Mouse (Mus musculus): ENCODE measurements around the gene Fbln7. TPM values are rescaled to one million over a fixed set of nuclear protein-coding genes. Genes with fewer than 3 reads are reported as not detected.

Fbln7 gene
- 5.1 and 6.2 TPM in 2 replicates for polyA plus RNA-seq (2015; fragmentation: Nextera tagmentation; extraction: Ambion mirVana)

DNA sequence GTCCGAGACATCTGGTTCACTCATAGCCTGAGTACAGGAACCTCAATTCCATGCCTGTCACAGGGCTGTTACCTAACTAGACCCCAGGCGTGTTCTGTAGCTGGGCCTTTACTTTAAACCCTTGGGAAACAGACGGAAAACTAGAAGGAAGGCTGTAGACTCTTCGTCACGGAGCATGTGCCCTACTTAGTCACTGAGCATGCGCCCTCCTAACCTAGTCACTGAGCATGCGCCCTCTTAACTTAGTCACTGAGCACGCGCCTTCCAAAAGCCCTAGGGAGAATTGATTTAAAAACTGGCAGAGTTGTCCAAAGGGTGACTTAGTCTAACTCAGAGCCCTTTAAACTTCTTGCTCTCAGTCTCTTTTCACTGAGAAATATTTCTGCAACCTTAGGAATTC lies at the start of gene Fbln7:
Gene Fbln7, plus strand, starts transcription at position 346 of the 400 bp plus-strand sequence.
- H3K4me1 ChIP-seq: peaks cover 17% of the 10 kb centered on the region
- no peak for ATAC-seq (replicated peaks; ENCODE audit: low FRiP score)
- peak within 1 kb of the TSS; percentile 50; the same call in 1 of the 2 replicates for H3K9ac ChIP-seq
- no peaks in the 10 kb centered on the region for H3K36me3 ChIP-seq
- H3K4me3 ChIP-seq (replicated peaks): peak within 1 kb of the TSS; percentile 60
- no peak within 1 kb of the TSS for H3K27ac ChIP-seq
- WGBS: 91% methylated on average over 9 of the region's 9 CpGs
- H3K4me2 ChIP-seq: peak within 1 kb of the TSS; percentile 97
- no peaks in the 10 kb centered on the region for H3K9me3 ChIP-seq (replicated peaks)
- peaks cover 27% of the 10 kb centered on the region for H3K27me3 ChIP-seq

DNA sequence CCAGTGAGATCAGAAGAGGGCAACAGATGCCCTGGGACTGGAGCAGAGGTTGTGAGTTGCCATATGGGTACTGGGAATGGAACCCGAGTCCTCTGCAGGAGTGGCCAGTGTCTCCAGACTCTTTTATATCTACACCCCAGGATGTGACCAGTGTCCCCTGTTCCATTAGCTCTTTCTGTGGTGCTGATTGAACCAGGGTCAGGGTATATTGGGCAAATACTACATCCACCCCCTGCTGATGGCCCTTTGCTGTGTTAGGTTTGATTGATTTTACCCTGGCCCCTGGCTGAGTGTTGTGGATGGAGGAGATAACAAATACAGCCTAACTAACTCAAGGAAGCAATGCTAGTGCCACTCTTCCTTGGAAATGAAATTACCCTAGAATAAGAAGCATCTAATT lies 46.5 kb upstream of the Fbln7 start:
- H3K4me3 ChIP-seq (replicated peaks): no peak overlapping the region
- H3K9me3 ChIP-seq (replicated peaks): no peaks in the 10 kb centered on the region
- H3K36me3 ChIP-seq: no peaks in the 10 kb centered on the region
- no peak overlapping the region for H3K9ac ChIP-seq
- no peak for ATAC-seq (replicated peaks; ENCODE audit: low FRiP score)
- H3K27ac ChIP-seq: no peak overlapping the region
- WGBS: 72% methylated on average over 1 of the region's 1 CpGs
- H3K4me2 ChIP-seq: no peak overlapping the region
- H3K27me3 ChIP-seq: no peaks in the 10 kb centered on the region
- peaks cover 18% of the 10 kb centered on the region for H3K4me1 ChIP-seq

GRCm38 (mm10) chr2:128816916-128817315 lies 45.9 kb upstream of the Fbln7 start:
- Histone ChIP-seq H3K36me3 (no peaks in the 10 kb centered on the region), H3K9me3 (replicated peaks) (no peaks in the 10 kb centered on the region), H3K4me2 (peak overlapping the region; percentile 77), H3K4me1 (peaks cover 23% of the 10 kb centered on the region), H3K9ac (no peak overlapping the region), H3K4me3 (replicated peaks) (peak overlapping the region; percentile 88), H3K27me3 (no peaks in the 10 kb centered on the region), H3K27ac (peak overlapping the region; percentile 97)
- ATAC-seq (replicated peaks; ENCODE audit: low FRiP score): no peak
- 35% methylated on average over 6 of the region's 6 CpGs for WGBS

GRCm38 (mm10) chr2:128817387-128817785 lies 45.4 kb upstream of the Fbln7 start:
- H3K4me3 ChIP-seq (replicated peaks): peak overlapping the region; percentile 88
- H3K4me2 ChIP-seq: peak overlapping the region; percentile 77
- peak overlapping the region; percentile 97 for H3K27ac ChIP-seq
- H3K27me3 ChIP-seq: no peaks in the 10 kb centered on the region
- no peaks in the 10 kb centered on the region for H3K9me3 ChIP-seq (replicated peaks)
- peaks cover 23% of the 10 kb centered on the region for H3K4me1 ChIP-seq
- ATAC-seq (replicated peaks; ENCODE audit: low FRiP score): peak; percentile 63
- no peaks in the 10 kb centered on the region for H3K36me3 ChIP-seq
- WGBS: 0% methylated on average over 7 of the region's 7 CpGs
- H3K9ac ChIP-seq: peak overlapping the region; percentile 48

DNA sequence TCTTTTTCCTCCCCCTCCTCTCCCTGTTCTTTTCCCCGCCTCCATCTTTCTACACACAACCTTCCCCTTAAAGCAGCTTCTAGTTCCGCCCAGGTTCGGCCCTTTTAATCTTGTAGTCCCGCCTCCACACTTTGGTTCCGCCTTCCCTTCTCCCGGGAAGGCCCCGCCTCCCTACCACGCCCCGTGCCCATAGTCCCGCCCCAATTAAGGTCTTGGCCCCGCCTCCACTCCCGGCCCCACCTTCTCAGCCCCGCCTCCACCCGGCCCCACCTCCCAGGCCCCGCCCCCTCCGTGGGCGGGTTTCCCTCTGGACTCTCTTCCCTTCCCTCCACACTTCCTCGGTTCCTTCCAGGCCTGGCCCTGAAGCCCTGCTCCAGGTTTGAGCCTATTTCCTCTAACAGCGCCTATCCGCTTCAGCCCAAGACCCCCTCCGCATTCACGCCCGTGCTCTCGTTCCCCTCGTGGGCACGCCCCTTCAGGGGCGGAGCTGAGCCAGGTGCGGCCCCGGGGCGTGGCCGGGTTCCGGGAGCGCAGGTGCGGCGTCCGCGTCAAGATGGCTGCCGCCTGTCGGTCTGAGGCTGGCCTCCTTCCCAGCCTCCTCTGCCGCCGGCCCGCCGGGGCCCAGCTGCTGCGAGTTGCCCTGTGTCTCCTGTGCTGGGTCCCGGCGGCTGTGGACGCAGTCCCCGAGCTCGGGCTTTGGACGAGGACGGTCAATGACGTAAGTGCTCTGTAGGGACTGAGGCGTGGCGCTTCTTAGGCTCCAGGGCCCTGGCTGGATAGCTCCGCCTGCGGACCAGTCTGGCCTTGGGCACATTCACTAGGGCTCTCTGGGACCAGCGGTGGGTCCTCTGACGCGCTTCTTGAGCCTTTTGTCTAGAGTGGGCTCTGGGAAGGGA lies 44.7 kb upstream of the Fbln7 start, which contains the start of gene Tmem87b:
Gene Tmem87b, plus strand, starts transcription at position 333 of the 896 bp plus-strand sequence.
- H3K9ac ChIP-seq: peak within 1 kb of the TSS; percentile 71
- no peaks in the 10 kb centered on the region for H3K36me3 ChIP-seq
- peak within 1 kb of the TSS; percentile 77 for H3K4me2 ChIP-seq
- no peaks in the 10 kb centered on the region for H3K9me3 ChIP-seq (replicated peaks)
- under 1% methylated on average over 59 of the region's 59 CpGs for WGBS
- peak; percentile 92 for ATAC-seq (replicated peaks; ENCODE audit: low FRiP score)
- H3K4me1 ChIP-seq: peaks cover 23% of the 10 kb centered on the region
- peak within 1 kb of the TSS; percentile 97 for H3K27ac ChIP-seq
- no peaks in the 10 kb centered on the region for H3K27me3 ChIP-seq
- H3K4me3 ChIP-seq (replicated peaks): peak within 1 kb of the TSS; percentile 88

- Histone ChIP-seq H3K4me2 (peak overlapping the region; percentile 77), H3K9me3 (replicated peaks) (no peaks in the 10 kb centered on the region), H3K36me3 (no peaks in the 10 kb centered on the region), H3K27ac (peak overlapping the region; percentile 97), H3K27me3 (no peaks in the 10 kb centered on the region), H3K4me3 (replicated peaks) (peak overlapping the region; percentile 88), H3K9ac (peak overlapping the region; percentile 71), H3K4me1 (peaks cover 23% of the 10 kb centered on the region)
- ATAC-seq (replicated peaks; ENCODE audit: low FRiP score): no peak
- WGBS: 12% methylated on average over 14 of the region's 14 CpGs
Observed at GRCm38 (mm10) chr2:128818956-128819643, 43.7 kb upstream of the Fbln7 start.

DNA sequence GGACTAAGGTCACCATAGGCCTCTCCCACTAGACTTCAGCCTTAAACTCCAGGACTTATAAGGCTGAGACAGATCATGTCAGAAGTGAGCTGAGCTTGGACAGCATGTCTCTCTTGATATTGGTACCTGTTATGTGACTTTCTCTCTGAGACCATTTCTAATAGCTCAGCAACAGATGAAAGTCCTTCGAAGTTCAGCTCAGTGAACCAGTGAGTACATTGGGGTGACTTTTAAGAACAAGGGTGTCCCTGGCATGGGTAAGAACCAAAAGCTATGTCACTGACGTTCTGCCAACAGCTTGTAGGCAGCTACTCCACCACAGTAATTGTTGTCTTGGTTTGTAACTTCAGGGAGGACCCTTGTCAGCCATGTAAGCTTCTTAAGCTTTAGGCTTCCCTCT lies 42.1 kb upstream of the Fbln7 start:
- no peak for ATAC-seq (replicated peaks; ENCODE audit: low FRiP score)
- peaks cover 4% of the 10 kb centered on the region; the same call in 1 of the 2 replicates for H3K36me3 ChIP-seq
- H3K9ac ChIP-seq: no peak overlapping the region
- H3K9me3 ChIP-seq (replicated peaks): no peaks in the 10 kb centered on the region
- H3K27ac ChIP-seq: no peak overlapping the region
- 57% methylated on average over 2 of the region's 2 CpGs for WGBS
- H3K4me1 ChIP-seq: peaks cover 23% of the 10 kb centered on the region
- H3K27me3 ChIP-seq: no peaks in the 10 kb centered on the region
- H3K4me3 ChIP-seq (replicated peaks): no peak overlapping the region
- H3K4me2 ChIP-seq: no peak overlapping the region

DNA sequence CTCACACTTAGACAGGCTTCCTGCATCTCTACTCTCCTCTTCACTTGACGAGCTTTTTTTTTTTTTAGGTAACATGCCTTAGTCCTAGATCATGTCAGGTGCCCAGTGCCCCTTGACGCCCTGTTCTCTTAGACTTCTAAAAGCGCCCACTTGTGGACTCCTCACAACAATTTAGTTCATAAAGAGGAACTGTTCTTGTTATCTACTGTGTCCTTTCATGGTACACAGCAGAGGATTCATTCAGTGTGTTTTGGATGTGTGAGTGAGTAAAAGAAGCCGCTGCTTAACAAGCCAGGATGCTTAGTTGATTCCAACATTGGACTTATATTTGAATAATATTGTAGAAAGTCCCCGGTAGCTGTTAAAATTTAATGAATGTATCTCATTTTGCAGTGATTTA lies 38.9 kb upstream of the Fbln7 start:
- WGBS: 84% methylated on average over 5 of the region's 5 CpGs
- H3K36me3 ChIP-seq: peaks cover 30% of the 10 kb centered on the region
- ATAC-seq (replicated peaks; ENCODE audit: low FRiP score): no peak
- no peak overlapping the region for H3K27ac ChIP-seq
- no peak overlapping the region for H3K4me2 ChIP-seq
- H3K4me1 ChIP-seq: peaks cover 18% of the 10 kb centered on the region
- H3K27me3 ChIP-seq: no peaks in the 10 kb centered on the region
- no peaks in the 10 kb centered on the region for H3K9me3 ChIP-seq (replicated peaks)
- no peak overlapping the region for H3K4me3 ChIP-seq (replicated peaks)
- H3K9ac ChIP-seq: no peak overlapping the region

DNA sequence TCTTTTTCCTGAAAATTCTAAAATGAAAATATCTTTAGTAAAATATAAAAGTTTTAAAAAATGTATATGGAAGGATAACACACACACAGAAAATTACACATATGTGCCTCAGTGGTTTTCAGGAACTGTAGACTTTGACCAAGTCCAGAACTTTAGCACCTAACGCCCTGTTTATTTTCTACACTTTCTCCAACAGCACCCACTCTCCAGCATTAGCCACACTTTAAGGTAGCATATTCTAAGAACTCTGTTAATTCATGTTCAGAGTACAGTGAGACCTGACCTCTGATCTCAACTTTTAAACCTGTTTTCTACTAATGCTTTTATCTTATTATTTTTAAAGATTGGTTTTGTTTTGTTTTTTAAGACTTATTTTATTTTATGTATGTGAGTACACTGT lies 35.0 kb upstream of the Fbln7 start:
- ATAC-seq (replicated peaks; ENCODE audit: low FRiP score): no peak

GRCm38 (mm10) chr2:128832611-128833010 lies 30.2 kb upstream of the Fbln7 start:
- H3K27ac ChIP-seq: no peak overlapping the region
- H3K27me3 ChIP-seq: no peaks in the 10 kb centered on the region
- no peak overlapping the region for H3K4me2 ChIP-seq
- H3K4me3 ChIP-seq (replicated peaks): no peak overlapping the region
- no peaks in the 10 kb centered on the region for H3K4me1 ChIP-seq
- H3K9me3 ChIP-seq (replicated peaks): no peaks in the 10 kb centered on the region
- no peak for ATAC-seq (replicated peaks; ENCODE audit: low FRiP score)
- 85% methylated on average over 3 of the region's 3 CpGs for whole genome bisulfite sequencing
- H3K36me3 ChIP-seq: peaks cover 91% of the 10 kb centered on the region
- no peak overlapping the region for H3K9ac ChIP-seq

More for the DNA sequence above, 35.0 kb upstream of the Fbln7 start:
- H3K4me3 ChIP-seq (replicated peaks): no peak overlapping the region
- H3K36me3 ChIP-seq: peaks cover 65% of the 10 kb centered on the region
- 94% methylated on average over 1 of the region's 1 CpGs for WGBS
- H3K4me1 ChIP-seq: no peaks in the 10 kb centered on the region
- H3K27me3 ChIP-seq: no peaks in the 10 kb centered on the region
- H3K9me3 ChIP-seq (replicated peaks): no peaks in the 10 kb centered on the region
- H3K27ac ChIP-seq: no peak overlapping the region
- H3K4me2 ChIP-seq: no peak overlapping the region
- H3K9ac ChIP-seq: no peak overlapping the region

- H3K9ac ChIP-seq: no peak overlapping the region
- no peaks in the 10 kb centered on the region for H3K27me3 ChIP-seq
- WGBS: 93% methylated on average over 2 of the region's 2 CpGs
- no peak overlapping the region for H3K4me3 ChIP-seq (replicated peaks)
- no peak for ATAC-seq (replicated peaks; ENCODE audit: low FRiP score)
- no peak overlapping the region for H3K27ac ChIP-seq
- no peaks in the 10 kb centered on the region for H3K4me1 ChIP-seq
- H3K9me3 ChIP-seq (replicated peaks): no peaks in the 10 kb centered on the region
- no peak overlapping the region for H3K4me2 ChIP-seq
- H3K36me3 ChIP-seq: peaks cover 91% of the 10 kb centered on the region
Observed at GRCm38 (mm10) chr2:128833035-128833434, 29.7 kb upstream of the Fbln7 start.

- Histone ChIP-seq H3K9me3 (replicated peaks) (no peaks in the 10 kb centered on the region), H3K36me3 (peaks cover 88% of the 10 kb centered on the region), H3K4me2 (no peak overlapping the region), H3K4me3 (replicated peaks) (no peak overlapping the region), H3K9ac (no peak overlapping the region), H3K27me3 (no peaks in the 10 kb centered on the region), H3K27ac (no peak overlapping the region), H3K4me1 (no peaks in the 10 kb centered on the region)
- no peak for ATAC-seq (replicated peaks; ENCODE audit: low FRiP score)
- 96% methylated on average over 2 of the region's 2 CpGs for WGBS
Observed at GRCm38 (mm10) chr2:128833435-128833834, 29.3 kb upstream of the Fbln7 start.
